In genomic region chr9:20875021-20875790, GRCm38 (mm10) we compare ENCODE assay signal across 19 mouse cellular contexts. TPM values are rescaled to one million over a fixed set of nuclear protein-coding genes. Genes with fewer than 3 reads are reported as not detected.
DNase-seq lines count a peak whose midpoint lies in the region; ATAC-seq and TF ChIP-seq lines count a peak whose summit lies in the region.
"Had no signal": no experiment of that assay in that cellular context is flagged by ENCODE, and none has a peak within 500 bp of the region (broad histone marks: within the 10 kb centered on the region; RNA-seq: fewer than 3 reads in every experiment).

No protein-coding gene starts in this region.

- no peak for ATAC-seq in hindbrain, postnatal 0 days
- ATAC-seq in hindbrain, embryonic 12.5 days (ENCODE audit: low FRiP score): no peak
- no peak for ATAC-seq in midbrain, embryonic 13.5 days
- no peak for ATAC-seq in midbrain, postnatal 0 days (ENCODE audit: low FRiP score)
- no peak for ATAC-seq in liver, postnatal 0 days
- ATAC-seq: forebrain, postnatal 0 days had no signal

- 70% methylated on average over 23 of the region's 23 CpGs for WGBS in hindbrain, postnatal 0 days
- 65% methylated on average over 23 of the region's 23 CpGs for WGBS in hindbrain, embryonic 12.5 days
- 67% methylated on average over 23 of the region's 23 CpGs for WGBS in midbrain, embryonic 13.5 days
- WGBS in midbrain, postnatal 0 days: 68% methylated on average over 23 of the region's 23 CpGs
- WGBS in liver, postnatal 0 days (ENCODE audit: insufficient replicate concordance): 76% methylated on average over 23 of the region's 23 CpGs

- TF ChIP-seq CTCF in hindbrain, postnatal 0 days (IDR thresholded peaks at IDR 0.05; ENCODE audit: low read depth): no peak
- TF ChIP-seq CTCF in midbrain, postnatal 0 days (IDR thresholded peaks at IDR 0.05): no peak
- TF ChIP-seq CTCF in liver, postnatal 0 days (IDR thresholded peaks at IDR 0.05; ENCODE audit: low read depth): no peak

- no peak overlapping the region for H3K4me3 ChIP-seq in hindbrain, postnatal 0 days (ENCODE audit: low read length)
- no peak overlapping the region for H3K4me3 ChIP-seq in hindbrain, embryonic 12.5 days
- H3K4me3 ChIP-seq in midbrain, embryonic 13.5 days (replicated peaks): no peak overlapping the region
- no peak overlapping the region for H3K4me3 ChIP-seq in midbrain, postnatal 0 days (ENCODE audit: low read depth, low read length)
- H3K4me3 ChIP-seq in liver, postnatal 0 days (ENCODE audit: low read depth, low read length): no peak overlapping the region
- H3K4me3 ChIP-seq: hindbrain, embryonic 15.5 days; kidney, embryonic 15.5 days; midbrain, embryonic 12.5 days; neural tube, embryonic 12.5 days had no signal

- no peaks in the 10 kb centered on the region for H3K9me3 ChIP-seq in hindbrain, postnatal 0 days (ENCODE audit: low read length)
- H3K9me3 ChIP-seq in hindbrain, embryonic 12.5 days (replicated peaks): no peaks in the 10 kb centered on the region
- no peaks in the 10 kb centered on the region for H3K9me3 ChIP-seq in midbrain, embryonic 13.5 days
- H3K9me3 ChIP-seq in midbrain, postnatal 0 days (ENCODE audit: low read length): no peaks in the 10 kb centered on the region
- no peaks in the 10 kb centered on the region for H3K9me3 ChIP-seq in liver, postnatal 0 days (ENCODE audit: low read length)
- H3K9me3 ChIP-seq: hindbrain, embryonic 15.5 days; kidney, embryonic 15.5 days; midbrain, embryonic 12.5 days; neural tube, embryonic 12.5 days had no signal

- H3K27me3 ChIP-seq in hindbrain, postnatal 0 days (ENCODE audit: insufficient read depth, low read length): no peaks in the 10 kb centered on the region
- H3K27me3 ChIP-seq in hindbrain, embryonic 12.5 days: peaks cover 9% of the 10 kb centered on the region
- peaks cover 11% of the 10 kb centered on the region for H3K27me3 ChIP-seq in midbrain, embryonic 13.5 days
- peaks cover 4% of the 10 kb centered on the region; the same call in 1 of the 2 replicates for H3K27me3 ChIP-seq in midbrain, postnatal 0 days (ENCODE audit: insufficient read depth, low read length)
- no peaks in the 10 kb centered on the region for H3K27me3 ChIP-seq in liver, postnatal 0 days (ENCODE audit: insufficient read depth, low read length)

- no peak overlapping the region for H3K27ac ChIP-seq in hindbrain, postnatal 0 days
- H3K27ac ChIP-seq in hindbrain, embryonic 12.5 days: no peak overlapping the region
- H3K27ac ChIP-seq in midbrain, embryonic 13.5 days: no peak overlapping the region
- H3K27ac ChIP-seq in midbrain, postnatal 0 days (ENCODE audit: low read depth, low read length): no peak overlapping the region
- no peak overlapping the region for H3K27ac ChIP-seq in liver, postnatal 0 days (ENCODE audit: low read depth)
- H3K27ac ChIP-seq: hindbrain, embryonic 15.5 days; kidney, embryonic 15.5 days; midbrain, embryonic 12.5 days; neural tube, embryonic 12.5 days had no signal

- H3K4me2 ChIP-seq in hindbrain, postnatal 0 days (ENCODE audit: low read depth, low read length): no peak overlapping the region
- H3K4me2 ChIP-seq in hindbrain, embryonic 12.5 days (replicated peaks): no peak overlapping the region
- no peak overlapping the region for H3K4me2 ChIP-seq in midbrain, embryonic 13.5 days (replicated peaks)
- no peak overlapping the region for H3K4me2 ChIP-seq in midbrain, postnatal 0 days (ENCODE audit: low read depth, low read length, poor library complexity, severe bottlenecking)
- H3K4me2 ChIP-seq in liver, postnatal 0 days (ENCODE audit: low read depth, low read length): no peak overlapping the region
- H3K4me2 ChIP-seq: hindbrain, embryonic 15.5 days; kidney, embryonic 15.5 days; midbrain, embryonic 12.5 days; neural tube, embryonic 12.5 days had no signal

- TF ChIP-seq EP300 in liver, postnatal 0 days (IDR thresholded peaks at IDR 0.05; ENCODE audit: low read depth): no peak

- 0 out of 2 replicates have a peak, but pooled peaks cover 3% of the 10 kb centered on the region for H3K36me3 ChIP-seq in hindbrain, postnatal 0 days (ENCODE audit: insufficient read depth, low read length)
- H3K36me3 ChIP-seq in hindbrain, embryonic 12.5 days: no peaks in the 10 kb centered on the region
- H3K36me3 ChIP-seq in midbrain, embryonic 13.5 days: no peaks in the 10 kb centered on the region
- peaks cover 11% of the 10 kb centered on the region; the same call in 1 of the 2 replicates for H3K36me3 ChIP-seq in midbrain, postnatal 0 days (ENCODE audit: insufficient read depth, low read length)
- H3K36me3 ChIP-seq in liver, postnatal 0 days (replicated peaks; ENCODE audit: insufficient read depth, low read length): peaks cover 13% of the 10 kb centered on the region
- H3K36me3 ChIP-seq: hindbrain, embryonic 15.5 days; kidney, embryonic 15.5 days; midbrain, embryonic 12.5 days; neural tube, embryonic 12.5 days had no signal

- DNase-seq in hindbrain, postnatal 0 days (ENCODE audit: low spot score): peak; percentile 32
- no peak for DNase-seq in midbrain, postnatal 0 days (ENCODE audit: low spot score)
- DNase-seq in NIH3T3 (ENCODE audit: low read depth): peak; percentile 37
- DNase-seq in left cerebral cortex, postnatal 25 days (ENCODE audit: low spot score in 2 of 2): peak; percentile 53 to 86
- DNase-seq in liver, postnatal 0 days: no peak
- DNase-seq: forebrain, postnatal 0 days; gastrocnemius, postnatal 36 days; liver; lung, postnatal 14 days; thymus, postnatal 36 days had no signal

- H3K9ac ChIP-seq in hindbrain, postnatal 0 days (replicated peaks; ENCODE audit: low read length): no peak overlapping the region; the same call in 1 of the 2 replicates
- no peak overlapping the region for H3K9ac ChIP-seq in hindbrain, embryonic 12.5 days
- H3K9ac ChIP-seq in midbrain, embryonic 13.5 days (replicated peaks): 0 out of 2 replicates have a peak overlapping the region, but pooled peaks have one; percentile 23
- H3K9ac ChIP-seq in midbrain, postnatal 0 days (replicated peaks; ENCODE audit: low read length, poor library complexity, severe bottlenecking): no peak overlapping the region
- H3K9ac ChIP-seq in liver, postnatal 0 days (replicated peaks): no peak overlapping the region
- H3K9ac ChIP-seq: forebrain, postnatal 0 days; hindbrain, embryonic 15.5 days; kidney, embryonic 15.5 days; midbrain, embryonic 12.5 days; neural tube, embryonic 12.5 days had no signal

- intact Hi-C loops in left cerebral cortex, postnatal 25 days (cut with DNase I): no loop called here

- no peaks in the 10 kb centered on the region for H3K4me1 ChIP-seq in hindbrain, postnatal 0 days (ENCODE audit: insufficient read depth, low read length)
- H3K4me1 ChIP-seq in hindbrain, embryonic 12.5 days: peaks cover 2% of the 10 kb centered on the region; the same call in 1 of the 2 replicates
- H3K4me1 ChIP-seq in midbrain, embryonic 13.5 days (replicated peaks): peaks cover 8% of the 10 kb centered on the region
- no peaks in the 10 kb centered on the region for H3K4me1 ChIP-seq in midbrain, postnatal 0 days (ENCODE audit: insufficient read depth, low read length)
- 0 out of 2 replicates have a peak, but pooled peaks cover 7% of the 10 kb centered on the region for H3K4me1 ChIP-seq in liver, postnatal 0 days (ENCODE audit: insufficient read depth)

RNA-seq across cellular contexts. Expression of gene Angptl6, which starts 4.3 kb away (rescaled TPM):
- total RNA-seq in hindbrain, postnatal 0 days (2014; rRNA removed): 10.9 and 12.1 TPM in 2 replicates
- 10.9 and 11.1 TPM in 2 replicates for polyA plus RNA-seq in hindbrain, postnatal 0 days (2015; fragmentation: Nextera tagmentation; extraction: Ambion mirVana)
- 4.8 and 5.5 TPM in 2 replicates for polyA plus RNA-seq in hindbrain, embryonic 12.5 days (2016; fragmentation: Nextera tagmentation; extraction: Ambion mirVana)
- polyA plus RNA-seq in midbrain, embryonic 13.5 days (2015; fragmentation: Nextera tagmentation; extraction: Ambion mirVana): 8.0 and 10.4 TPM in 2 replicates
- 10.0 and 12.4 TPM in 2 replicates for total RNA-seq in midbrain, postnatal 0 days (2014; rRNA removed)
- polyA plus RNA-seq in midbrain, postnatal 0 days (2015; fragmentation: Nextera tagmentation; extraction: Ambion mirVana): 13.4 and 17.0 TPM in 2 replicates
- 10 to 100 TPM in 1 of 2 experiments, 1 to 10 TPM in 1; 9.0 to 10.2 TPM for total RNA-seq in left cerebral cortex, postnatal 25 days (2021)
- 16.6 TPM in 2 replicates for polyA plus RNA-seq in liver, postnatal 0 days (2015; fragmentation: Nextera tagmentation; extraction: Ambion mirVana)

RNA-seq across cellular contexts. Expression of gene A230050P20Rik, which starts 6.8 kb away (rescaled TPM):
- 22.8 and 26.0 TPM in 2 replicates for total RNA-seq in hindbrain, postnatal 0 days (2014; rRNA removed)
- polyA plus RNA-seq in hindbrain, postnatal 0 days (2015; fragmentation: Nextera tagmentation; extraction: Ambion mirVana): 32.7 and 34.1 TPM in 2 replicates
- 2.0 and 2.4 TPM in 2 replicates for polyA plus RNA-seq in hindbrain, embryonic 12.5 days (2016; fragmentation: Nextera tagmentation; extraction: Ambion mirVana)
- polyA plus RNA-seq in midbrain, embryonic 13.5 days (2015; fragmentation: Nextera tagmentation; extraction: Ambion mirVana): 0.94 and 1.1 TPM in 2 replicates
- 21.5 and 30.6 TPM in 2 replicates for total RNA-seq in midbrain, postnatal 0 days (2014; rRNA removed)
- polyA plus RNA-seq in midbrain, postnatal 0 days (2015; fragmentation: Nextera tagmentation; extraction: Ambion mirVana): 24.7 and 28.5 TPM in 2 replicates
- total RNA-seq in left cerebral cortex, postnatal 25 days (2021): 10 to 100 TPM; 60.1 to 69.1 TPM
- 3.5 and 5.4 TPM in 2 replicates for polyA plus RNA-seq in liver, postnatal 0 days (2015; fragmentation: Nextera tagmentation; extraction: Ambion mirVana)

RNA-seq across cellular contexts. Expression of gene Ppan, which starts 12.8 kb away (rescaled TPM):
- total RNA-seq in hindbrain, postnatal 0 days (2014; rRNA removed): 45.4 and 57.4 TPM in 2 replicates
- polyA plus RNA-seq in hindbrain, postnatal 0 days (2015; fragmentation: Nextera tagmentation; extraction: Ambion mirVana): 36.8 and 44.1 TPM in 2 replicates
- 55.1 and 59.5 TPM in 2 replicates for polyA plus RNA-seq in hindbrain, embryonic 12.5 days (2016; fragmentation: Nextera tagmentation; extraction: Ambion mirVana)
- 49.2 and 49.5 TPM in 2 replicates for polyA plus RNA-seq in midbrain, embryonic 13.5 days (2015; fragmentation: Nextera tagmentation; extraction: Ambion mirVana)
- total RNA-seq in midbrain, postnatal 0 days (2014; rRNA removed): 42.0 and 52.6 TPM in 2 replicates
- 37.9 and 39.9 TPM in 2 replicates for polyA plus RNA-seq in midbrain, postnatal 0 days (2015; fragmentation: Nextera tagmentation; extraction: Ambion mirVana)
- total RNA-seq in left cerebral cortex, postnatal 25 days (2021): 10 to 100 TPM; 19.9 to 21.1 TPM
- polyA plus RNA-seq in liver, postnatal 0 days (2015; fragmentation: Nextera tagmentation; extraction: Ambion mirVana): 32.4 and 32.5 TPM in 2 replicates

RNA-seq across cellular contexts. Expression of gene Eif3g, which starts 23.2 kb away (rescaled TPM):
- 76.1 and 79.5 TPM in 2 replicates for total RNA-seq in hindbrain, postnatal 0 days (2014; rRNA removed)
- 225 and 236 TPM in 2 replicates for polyA plus RNA-seq in hindbrain, postnatal 0 days (2015; fragmentation: Nextera tagmentation; extraction: Ambion mirVana)
- polyA plus RNA-seq in hindbrain, embryonic 12.5 days (2016; fragmentation: Nextera tagmentation; extraction: Ambion mirVana): 282 and 283 TPM in 2 replicates
- 273 and 291 TPM in 2 replicates for polyA plus RNA-seq in midbrain, embryonic 13.5 days (2015; fragmentation: Nextera tagmentation; extraction: Ambion mirVana)
- total RNA-seq in midbrain, postnatal 0 days (2014; rRNA removed): 95.7 and 102 TPM in 2 replicates
- polyA plus RNA-seq in midbrain, postnatal 0 days (2015; fragmentation: Nextera tagmentation; extraction: Ambion mirVana): 227 and 232 TPM in 2 replicates
- 100 to 1,000 TPM; 113 to 123 TPM for total RNA-seq in left cerebral cortex, postnatal 25 days (2021)
- polyA plus RNA-seq in liver, postnatal 0 days (2015; fragmentation: Nextera tagmentation; extraction: Ambion mirVana): 128 and 129 TPM in 2 replicates

RNA-seq across cellular contexts. Expression of gene Rdh8, which starts 56.9 kb away (rescaled TPM):
- not detected in 2 replicates for total RNA-seq in hindbrain, postnatal 0 days (2014; rRNA removed)
- not detected in 2 replicates for polyA plus RNA-seq in hindbrain, postnatal 0 days (2015; fragmentation: Nextera tagmentation; extraction: Ambion mirVana)
- polyA plus RNA-seq in hindbrain, embryonic 12.5 days (2016; fragmentation: Nextera tagmentation; extraction: Ambion mirVana): not detected in 2 replicates
- not detected in 2 replicates for polyA plus RNA-seq in midbrain, embryonic 13.5 days (2015; fragmentation: Nextera tagmentation; extraction: Ambion mirVana)
- not detected in 2 replicates for total RNA-seq in midbrain, postnatal 0 days (2014; rRNA removed)
- not detected in 2 replicates for polyA plus RNA-seq in midbrain, postnatal 0 days (2015; fragmentation: Nextera tagmentation; extraction: Ambion mirVana)
- total RNA-seq in left cerebral cortex, postnatal 25 days (2021): not detected
- not detected in 2 replicates for polyA plus RNA-seq in liver, postnatal 0 days (2015; fragmentation: Nextera tagmentation; extraction: Ambion mirVana)
- total RNA-seq: forebrain, postnatal 0 days; layer of hippocampus, postnatal 14 days had no signal
- polyA plus RNA-seq: forebrain, postnatal 0 days; heart, embryonic 14.5 days; hindbrain, embryonic 15.5 days; kidney, embryonic 15.5 days; midbrain, embryonic 12.5 days; neural tube, embryonic 12.5 days; stomach, embryonic 14.5 days had no signal

Comparison
In these comparisons a context has a peak if more than half of its experiments do, and no peak if none do; other contexts are left out.
1. DNase-seq: peak in hindbrain, postnatal 0 days (single experiment), NIH3T3 (single experiment) and left cerebral cortex, postnatal 25 days (2 of 2); none in midbrain, postnatal 0 days (single experiment) and liver, postnatal 0 days (single experiment).